Mouse (Mus musculus) left cerebral cortex, adult 9 months (tissue): ENCODE measurements at regions not wholly inside any gene's neighbourhood (a gene's known extent, or its start where the extent isn't known, plus 50 kb on each side); places are given as distances from the start of the nearest gene placed in this dataset.

Source experiments
- DNase-seq, 2 experiments: peaks; one replicate each; pipeline ENCODE4 v3.0.0; 2022; ENCODE audit warnings: low spot score in 2 of 2

- DNase-seq = no peak
These were observed 56.8 kb upstream of the Gm5148 start for GRCm38 (mm10) chr3:37781086-37781485.

- DNase-seq = no peak
These were observed 55.7 kb upstream of the Gm5148 start for GRCm38 (mm10) chr3:37779867-37780475.

- DNase-seq = no peak
These were observed 54.1 kb upstream of the Gm5148 start for GRCm38 (mm10) chr3:37778386-37778785.

GRCm38 (mm10) chr3:37776224-37776623, 51.9 kb upstream of the Gm5148 start:
- DNase-seq = no peak
